Mouse (Mus musculus): Measurements from ENCODE around the gene Cxcl12.

The Cxcl12 gene

DNA sequence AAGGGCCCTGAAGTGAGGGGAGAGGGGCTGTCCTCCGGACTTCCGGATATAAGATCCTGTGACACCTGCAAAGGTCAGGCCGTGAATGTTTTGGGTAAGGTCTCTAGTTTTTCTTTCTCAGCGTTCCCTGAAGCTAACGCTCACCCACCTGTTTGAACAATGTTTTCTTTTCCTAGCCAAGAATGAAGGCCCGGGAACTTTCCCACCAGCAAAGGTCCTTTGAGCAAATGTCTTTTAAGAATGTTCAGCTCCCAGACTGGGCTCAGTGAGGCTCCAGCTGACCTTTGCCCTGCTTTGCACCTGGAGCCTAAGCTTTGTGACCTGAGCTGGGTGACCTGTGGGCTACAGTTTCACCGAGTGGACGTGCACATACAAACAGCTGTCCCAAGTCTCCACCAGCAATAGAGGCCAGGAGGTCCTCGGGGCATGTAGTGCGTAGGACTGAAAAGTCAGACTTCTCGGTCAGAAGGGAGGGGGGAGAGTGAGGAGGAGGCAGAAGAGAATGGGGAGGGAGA is 52.6 kb downstream of the Cxcl12 start:
- no peak for DNase-seq (ENCODE audit: low spot score)

Data from testis, postnatal 14 days (tissue).